Mouse (Mus musculus) forebrain, embryonic 13.5 days (tissue): Measurements from ENCODE around the gene Lhfp. TPM values are rescaled to one million over a fixed set of nuclear protein-coding genes. Genes with fewer than 3 reads are reported as not detected.

ENCODE experiments used
- ATAC-seq: fragments of 200-750 bp; cut with Nextera tagmentation; 2 replicates; pipeline ENCODE4 v1.8.0; 2017
- H3K27ac ChIP-seq: fragments of 300-500 bp; sonication (generic); 2 replicates; pipeline ENCODE4 v1.5.1; 2015; ENCODE audit warnings: inconsistent platforms, mild to moderate bottlenecking, moderate library complexity
- H3K27me3 ChIP-seq: fragments of 300-500 bp; sonication (generic); 2 replicates; pipeline ENCODE4 v1.6.1; 2015; ENCODE audit warnings: mild to moderate bottlenecking, inconsistent platforms
- H3K36me3 ChIP-seq: fragments of 300-500 bp; sonication (generic); 2 replicates; pipeline ENCODE4 v1.6.1; 2015; ENCODE audit warnings: mild to moderate bottlenecking, inconsistent platforms; ENCODE audit not compliant: poor library complexity, severe bottlenecking
- H3K4me1 ChIP-seq: fragments of 300-500 bp; sonication (generic); 2 replicates; pipeline ENCODE4 v1.6.1; 2015; ENCODE audit warnings: inconsistent platforms
- H3K4me2 ChIP-seq: fragments of 300-500 bp; sonication (generic); 2 replicates; pipeline ENCODE4 v1.6.1; 2015; ENCODE audit warnings: inconsistent platforms, mild to moderate bottlenecking, moderate library complexity
- H3K4me3 ChIP-seq: fragments of 300-500 bp; sonication (generic); 2 replicates; pipeline ENCODE4 v1.5.1; 2015; ENCODE audit warnings: mild to moderate bottlenecking, inconsistent platforms
- H3K9ac ChIP-seq: fragments of 300-500 bp; sonication (generic); 2 replicates; pipeline ENCODE4 v1.6.1; 2015; ENCODE audit warnings: mild to moderate bottlenecking, inconsistent platforms
- H3K9me3 ChIP-seq: fragments of 300-500 bp; sonication (generic); replicated peaks from 2 replicates; pipeline ENCODE4 v1.6.1; 2016; ENCODE audit warnings: inconsistent platforms
- WGBS: fragments of 180-500 bp; shearing (Covaris S2); methylation state at CpG from one replicate; pipeline ENCODE4 v1.1.7; 2015; 5-methylcytosine and 5-hydroxymethylcytosine counted together
- polyA plus RNA-seq: library from polyadenylated mRNA; unstranded; fragments of >200 nt; fragmentation: Nextera tagmentation; extraction: Ambion mirVana; gene quantifications from 2 replicates; pipeline ENCODE4 v1.2.1, GENCODE M21; 2015

Gene Lhfp
- polyA plus RNA-seq, 1 experiment from 2014 or later = 23.9 TPM

GRCm38 (mm10) chr3:53292979-53293378 lies 251.7 kb downstream of the Lhfp start:
- H3K36me3 ChIP-seq = no peaks in the 10 kb centered on the region
- no peak overlapping the region for H3K9ac ChIP-seq
- H3K4me1 ChIP-seq = no peaks in the 10 kb centered on the region; the same call in 1 of the 2 replicates
- 90% methylated on average over 4 of the region's 4 CpGs for WGBS
- no peak overlapping the region for H3K4me2 ChIP-seq
- ATAC-seq = no peak
- no peak overlapping the region for H3K4me3 ChIP-seq
- H3K27me3 ChIP-seq = no peaks in the 10 kb centered on the region
- H3K27ac ChIP-seq = no peak overlapping the region
- no peaks in the 10 kb centered on the region for H3K9me3 ChIP-seq

DNA sequence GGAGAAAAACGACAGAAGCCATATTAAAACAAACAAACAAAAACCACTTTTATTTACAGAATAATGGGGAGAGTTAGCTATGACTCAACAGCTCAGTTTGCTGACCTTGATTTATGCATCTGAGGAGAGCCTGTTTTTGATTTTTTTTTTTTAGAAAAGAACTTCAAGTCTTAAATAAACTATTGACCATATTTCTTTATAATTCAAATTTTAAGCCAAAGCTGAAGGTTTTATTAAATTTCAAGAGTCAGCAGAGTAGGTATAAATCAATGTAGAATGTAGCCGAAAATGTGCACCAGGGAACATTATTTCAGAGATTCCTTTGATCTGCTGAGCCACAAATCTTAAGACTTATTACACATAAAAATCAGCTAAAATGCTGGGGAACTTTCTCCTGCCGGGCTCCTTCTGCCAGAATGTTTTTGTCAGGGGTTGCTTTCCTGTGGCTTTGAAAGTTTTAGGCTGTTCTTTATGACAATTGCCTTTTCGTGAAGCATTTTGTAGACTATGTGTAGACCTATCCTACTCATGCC lies 252.6 kb downstream of the Lhfp start:
- ATAC-seq = no peak
- WGBS = 77% methylated on average over 4 of the region's 4 CpGs

GRCm38 (mm10) chr3:53294855-53295254 lies 253.5 kb downstream of the Lhfp start:
- Histone ChIP-seq H3K4me1 (no peaks in the 10 kb centered on the region; the same call in 1 of the 2 replicates), H3K9ac (no peak overlapping the region), H3K9me3 (no peaks in the 10 kb centered on the region), H3K27ac (no peak overlapping the region), H3K36me3 (no peaks in the 10 kb centered on the region), H3K4me3 (no peak overlapping the region), H3K4me2 (no peak overlapping the region), H3K27me3 (no peaks in the 10 kb centered on the region)
- no peak for ATAC-seq
- WGBS = 31% methylated on average over 6 of the region's 6 CpGs

More for the DNA sequence above, 252.6 kb downstream of the Lhfp start:
- H3K27ac ChIP-seq = no peak overlapping the region
- H3K36me3 ChIP-seq = no peaks in the 10 kb centered on the region
- H3K9ac ChIP-seq = no peak overlapping the region
- no peaks in the 10 kb centered on the region; the same call in 1 of the 2 replicates for H3K4me1 ChIP-seq
- no peaks in the 10 kb centered on the region for H3K9me3 ChIP-seq
- H3K4me2 ChIP-seq = no peak overlapping the region
- H3K4me3 ChIP-seq = no peak overlapping the region
- no peaks in the 10 kb centered on the region for H3K27me3 ChIP-seq

GRCm38 (mm10) chr3:53301866-53302265 lies 260.5 kb downstream of the Lhfp start:
- Histone ChIP-seq H3K9ac (no peak overlapping the region), H3K27ac (no peak overlapping the region), H3K27me3 (no peaks in the 10 kb centered on the region), H3K4me1 (no peaks in the 10 kb centered on the region), H3K4me2 (no peak overlapping the region), H3K36me3 (no peaks in the 10 kb centered on the region), H3K9me3 (0 out of 2 replicates have a peak, but pooled peaks cover 4% of the 10 kb centered on the region), H3K4me3 (no peak overlapping the region)
- ATAC-seq = no peak
- WGBS = 65% methylated on average over 5 of the region's 5 CpGs

DNA sequence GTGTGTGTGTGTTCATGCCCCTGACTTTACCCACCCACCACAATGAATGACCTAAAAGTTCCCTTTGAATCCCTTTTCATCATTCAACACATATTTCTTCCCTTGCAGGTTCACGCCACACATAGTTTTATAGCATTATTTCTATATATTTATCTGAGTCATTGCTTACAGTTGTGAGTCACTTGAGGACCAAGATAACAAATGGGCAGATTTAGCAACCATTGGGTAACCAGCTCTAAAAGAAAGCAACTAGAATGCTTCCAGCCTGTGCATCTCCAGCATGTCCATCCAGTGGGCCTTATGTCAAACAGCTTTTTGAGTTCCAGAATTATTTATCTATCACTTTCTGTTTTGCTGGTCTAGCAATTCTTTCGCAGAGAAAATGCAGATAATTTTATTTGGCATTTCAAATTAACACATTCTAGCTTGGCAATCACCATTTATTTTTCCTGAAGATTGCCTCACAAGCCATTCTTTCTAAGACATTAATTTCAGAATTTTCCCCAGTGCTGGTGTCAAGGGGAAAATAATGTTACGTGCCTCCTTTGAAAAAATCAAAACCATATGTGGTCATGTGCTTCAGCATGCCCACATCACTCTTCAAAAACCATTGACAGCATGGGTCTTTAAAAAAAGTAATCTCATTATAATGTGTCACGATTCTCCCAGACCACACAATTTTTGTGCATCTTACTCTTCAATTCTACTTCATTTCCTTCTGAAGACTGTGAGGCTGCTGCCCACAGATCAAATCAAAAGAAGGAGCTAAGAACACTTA lies 263.0 kb downstream of the Lhfp start:
- 80% methylated on average over 4 of the region's 4 CpGs for whole genome bisulfite sequencing
- ATAC-seq = no peak

GRCm38 (mm10) chr3:53305860-53306259 lies 264.5 kb downstream of the Lhfp start:
- Histone ChIP-seq H3K4me2 (no peak overlapping the region), H3K4me3 (no peak overlapping the region)
- 62% methylated on average over 1 of the region's 1 CpGs for WGBS

More for the DNA sequence above, 263.0 kb downstream of the Lhfp start:
- no peak overlapping the region for H3K9ac ChIP-seq
- H3K27me3 ChIP-seq = no peaks in the 10 kb centered on the region
- H3K4me2 ChIP-seq = no peak overlapping the region
- H3K4me3 ChIP-seq = no peak overlapping the region
- H3K9me3 ChIP-seq = 0 out of 2 replicates have a peak, but pooled peaks cover 4% of the 10 kb centered on the region
- H3K36me3 ChIP-seq = no peaks in the 10 kb centered on the region
- no peak overlapping the region for H3K27ac ChIP-seq
- no peaks in the 10 kb centered on the region for H3K4me1 ChIP-seq

GRCm38 (mm10) chr3:53308649-53309048 lies 267.3 kb downstream of the Lhfp start:
- H3K36me3 ChIP-seq = no peaks in the 10 kb centered on the region
- H3K9me3 ChIP-seq = 0 out of 2 replicates have a peak, but pooled peaks cover 4% of the 10 kb centered on the region
- H3K9ac ChIP-seq = no peak overlapping the region
- H3K4me2 ChIP-seq = no peak overlapping the region
- no peaks in the 10 kb centered on the region for H3K27me3 ChIP-seq
- no peak overlapping the region for H3K27ac ChIP-seq
- ATAC-seq = no peak
- WGBS = 63% methylated on average over 5 of the region's 5 CpGs
- H3K4me1 ChIP-seq = no peaks in the 10 kb centered on the region
- H3K4me3 ChIP-seq = no peak overlapping the region

More at GRCm38 (mm10) chr3:53305860-53306259, 264.5 kb downstream of the Lhfp start:
- no peak for ATAC-seq
- Histone ChIP-seq H3K4me1 (no peaks in the 10 kb centered on the region), H3K27me3 (no peaks in the 10 kb centered on the region), H3K9ac (no peak overlapping the region), H3K9me3 (0 out of 2 replicates have a peak, but pooled peaks cover 4% of the 10 kb centered on the region), H3K27ac (no peak overlapping the region), H3K36me3 (no peaks in the 10 kb centered on the region)

- Histone ChIP-seq H3K27ac (no peak overlapping the region), H3K4me1 (no peaks in the 10 kb centered on the region), H3K9me3 (0 out of 2 replicates have a peak, but pooled peaks cover 4% of the 10 kb centered on the region), H3K4me3 (no peak overlapping the region), H3K9ac (no peak overlapping the region), H3K4me2 (no peak overlapping the region), H3K27me3 (no peaks in the 10 kb centered on the region), H3K36me3 (no peaks in the 10 kb centered on the region)
- 52% methylated on average over 4 of the region's 4 CpGs for WGBS
- peak; percentile 41; the same call in 1 of the 2 replicates for ATAC-seq
Observed at GRCm38 (mm10) chr3:53310093-53310492, 268.8 kb downstream of the Lhfp start.

GRCm38 (mm10) chr3:53310615-53311014 lies 269.3 kb downstream of the Lhfp start:
- Histone ChIP-seq H3K4me2 (no peak overlapping the region), H3K27me3 (no peaks in the 10 kb centered on the region), H3K36me3 (no peaks in the 10 kb centered on the region), H3K9me3 (0 out of 2 replicates have a peak, but pooled peaks cover 3% of the 10 kb centered on the region), H3K4me1 (no peaks in the 10 kb centered on the region), H3K9ac (no peak overlapping the region), H3K27ac (no peak overlapping the region), H3K4me3 (no peak overlapping the region)
- 92% methylated on average over 2 of the region's 2 CpGs for WGBS
- peak; percentile 82; the same call in 1 of the 2 replicates for ATAC-seq

Other genes starting within 250 kb of the Lhfp start
- 55.2 and 55.4 TPM in 2 replicates for gene Cog6, start 24.3 kb upstream of the Lhfp start, polyA plus RNA-seq